29 mouse cellular contexts compared by ENCODE assay signal in the genomic region with DNA sequence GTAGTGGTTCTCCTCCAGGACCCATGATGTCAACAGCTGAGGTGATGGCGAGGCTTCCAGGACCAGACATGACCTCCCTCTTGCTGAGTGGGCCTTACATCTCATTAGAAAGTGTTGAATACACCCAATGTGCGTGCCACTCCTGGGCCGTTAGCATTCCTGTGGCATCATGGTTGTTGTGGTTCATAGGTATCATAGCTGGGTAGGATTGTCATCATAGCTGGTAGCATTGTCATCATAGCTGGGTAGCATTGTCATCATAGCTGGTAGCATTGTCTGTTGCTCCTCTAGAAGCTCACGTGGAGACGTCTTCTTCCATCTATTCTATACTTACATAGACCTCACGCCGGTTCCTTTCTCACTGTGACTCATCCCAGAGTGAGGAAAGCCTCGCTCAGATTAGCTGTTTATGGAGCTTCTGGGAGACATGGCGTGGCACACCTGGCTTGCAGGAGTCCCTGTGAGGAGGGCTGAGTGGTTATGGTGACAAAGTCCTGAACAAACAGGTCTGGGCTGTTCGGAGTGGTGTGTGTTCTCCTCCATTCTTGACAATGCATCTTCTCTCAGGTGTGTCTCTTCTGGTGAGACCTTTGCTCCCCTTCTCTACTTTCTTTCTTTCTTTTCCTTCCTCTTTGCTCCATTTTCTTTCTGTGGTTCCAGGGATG. TPM values are rescaled to one million over a fixed set of nuclear protein-coding genes. Genes with fewer than 3 reads are reported as not detected.
A peak's percentile ranks its signal among the peaks of the same experiment; 100 is the strongest.
DNase-seq lines count a peak whose midpoint lies in the region; ATAC-seq and TF ChIP-seq lines count a peak whose summit lies in the region.
"Had no signal": no experiment of that assay in that cellular context is flagged by ENCODE, and none has a peak within 500 bp of the region (broad histone marks: within the 10 kb centered on the region; RNA-seq: fewer than 3 reads in every experiment).

No protein-coding gene starts in this region.

- no peak overlapping the region for H3K4me2 ChIP-seq in intestine, embryonic 15.5 days (replicated peaks)
- H3K4me2 ChIP-seq in stomach, embryonic 16.5 days (ENCODE audit: low read depth, low read length) = no peak overlapping the region
- no peak overlapping the region for H3K4me2 ChIP-seq in midbrain, embryonic 14.5 days (ENCODE audit: low read length)
- H3K4me2 ChIP-seq: embryonic facial prominence, embryonic 13.5 days; heart, embryonic 12.5 days; hindbrain, embryonic 12.5 days; limb, embryonic 12.5 days; liver, embryonic 11.5 days; midbrain, embryonic 13.5 days; neural tube, embryonic 12.5 days had no signal

- H3K4me3 ChIP-seq in gastrocnemius, adult 2 months = no peak overlapping the region
- no peak overlapping the region for H3K4me3 ChIP-seq in intestine, embryonic 15.5 days (replicated peaks)
- H3K4me3 ChIP-seq in stomach, embryonic 16.5 days (replicated peaks; ENCODE audit: low read length) = no peak overlapping the region
- H3K4me3 ChIP-seq in midbrain, embryonic 14.5 days (replicated peaks; ENCODE audit: low read depth, low read length) = no peak overlapping the region
- H3K4me3 ChIP-seq: embryonic facial prominence, embryonic 13.5 days; heart, embryonic 12.5 days; hindbrain, embryonic 12.5 days; layer of hippocampus, adult 2 months; limb, embryonic 12.5 days; midbrain, embryonic 13.5 days; neural tube, embryonic 12.5 days had no signal

- ATAC-seq in intestine, embryonic 15.5 days = peak; percentile 78
- ATAC-seq in stomach, embryonic 16.5 days (ENCODE audit: insufficient read depth, low FRiP score) = 0 out of 2 replicates have a peak, but pooled peaks have one; percentile 14
- no peak for ATAC-seq in midbrain, embryonic 14.5 days (ENCODE audit: low FRiP score, low TSS enrichment)
- ATAC-seq: CD4-positive, CD25-positive, alpha-beta regulatory T cell, adult 4 months; forebrain, embryonic 14.5 days; liver, postnatal 0 days; lung, postnatal 0 days; midbrain, embryonic 13.5 days had no signal

- H3K9me3 ChIP-seq in intestine, embryonic 15.5 days = no peaks in the 10 kb centered on the region
- no peaks in the 10 kb centered on the region for H3K9me3 ChIP-seq in stomach, embryonic 16.5 days (replicated peaks; ENCODE audit: control insufficient read depth, low read length)
- H3K9me3 ChIP-seq in midbrain, embryonic 14.5 days (ENCODE audit: control insufficient read depth, low read length) = no peaks in the 10 kb centered on the region
- H3K9me3 ChIP-seq: embryonic facial prominence, embryonic 13.5 days; heart, embryonic 12.5 days; hindbrain, embryonic 12.5 days; limb, embryonic 12.5 days; midbrain, embryonic 13.5 days; neural tube, embryonic 12.5 days had no signal

- DNase-seq in gastrocnemius, postnatal 25 days = peak; percentile 2
- no peak for DNase-seq in gastrocnemius, adult 2 months
- DNase-seq in Muller cell, postnatal 12 days (ENCODE audit: inconsistent ontology term) = peak; percentile 61
- DNase-seq in midbrain, embryonic 14.5 days = no peak
- no peak for DNase-seq in adrenal gland, adult 18-20 months (ENCODE audit: low spot score in 2 of 2)
- DNase-seq: adrenal gland, adult 8-10 months; cerebellum, postnatal 10 days; embryo, embryonic 11 days; gastrocnemius, postnatal 14 days; heart, postnatal 14 days; kidney, adult 8-10 months; kidney, postnatal 14 days; liver, postnatal 0 days; right cerebral cortex, postnatal 14 days; thymus, adult 2 months; thymus, postnatal 4 days had no signal

- H3K9ac ChIP-seq in intestine, embryonic 15.5 days = no peak overlapping the region
- H3K9ac ChIP-seq in stomach, embryonic 16.5 days (ENCODE audit: low read length) = no peak overlapping the region
- H3K9ac ChIP-seq in midbrain, embryonic 14.5 days (replicated peaks; ENCODE audit: low read length) = no peak overlapping the region
- H3K9ac ChIP-seq: embryonic facial prominence, embryonic 13.5 days; heart, embryonic 12.5 days; hindbrain, embryonic 12.5 days; limb, embryonic 12.5 days; liver, postnatal 0 days; midbrain, embryonic 13.5 days; neural tube, embryonic 12.5 days had no signal

- H3K4me1 ChIP-seq in intestine, embryonic 15.5 days (replicated peaks) = peaks cover 17% of the 10 kb centered on the region; the same call in 1 of the 2 replicates
- H3K4me1 ChIP-seq in stomach, embryonic 16.5 days (ENCODE audit: control insufficient read depth, insufficient read depth, low read length) = peaks cover 20% of the 10 kb centered on the region
- 0 out of 2 replicates have a peak, but pooled peaks cover 2% of the 10 kb centered on the region for H3K4me1 ChIP-seq in midbrain, embryonic 14.5 days (ENCODE audit: control insufficient read depth, insufficient read depth, low read length)
- H3K4me1 ChIP-seq: limb, embryonic 12.5 days had no signal

- H3K36me3 ChIP-seq in intestine, embryonic 15.5 days = no peaks in the 10 kb centered on the region
- H3K36me3 ChIP-seq in stomach, embryonic 16.5 days (ENCODE audit: control insufficient read depth, insufficient read depth, low read length) = no peaks in the 10 kb centered on the region
- H3K36me3 ChIP-seq in midbrain, embryonic 14.5 days (ENCODE audit: control insufficient read depth, insufficient read depth, low read length) = no peaks in the 10 kb centered on the region
- H3K36me3 ChIP-seq: embryonic facial prominence, embryonic 13.5 days; heart, embryonic 12.5 days; hindbrain, embryonic 12.5 days; limb, embryonic 12.5 days; midbrain, embryonic 13.5 days; neural tube, embryonic 12.5 days had no signal

- no peak overlapping the region for H3K27ac ChIP-seq in gastrocnemius, adult 2 months
- no peak overlapping the region for H3K27ac ChIP-seq in intestine, embryonic 15.5 days
- H3K27ac ChIP-seq in stomach, embryonic 16.5 days (ENCODE audit: low read length) = no peak overlapping the region; the same call in none of the 2 replicates
- H3K27ac ChIP-seq in midbrain, embryonic 14.5 days (replicated peaks; ENCODE audit: low read depth, low read length) = no peak overlapping the region
- H3K27ac ChIP-seq: embryonic facial prominence, embryonic 13.5 days; hindbrain, embryonic 12.5 days; layer of hippocampus, adult 2 months; limb, embryonic 12.5 days; midbrain, embryonic 13.5 days; neural tube, embryonic 12.5 days had no signal

- TF ChIP-seq CTCF in gastrocnemius, adult 2 months (IDR thresholded peaks at IDR 0.05) = no peak

- H3K27me3 ChIP-seq in intestine, embryonic 15.5 days (replicated peaks) = no peaks in the 10 kb centered on the region
- no peaks in the 10 kb centered on the region for H3K27me3 ChIP-seq in stomach, embryonic 16.5 days (ENCODE audit: control insufficient read depth, insufficient read depth, low read length)
- H3K27me3 ChIP-seq in midbrain, embryonic 14.5 days (ENCODE audit: control insufficient read depth, insufficient read depth, low read length) = no peaks in the 10 kb centered on the region
- H3K27me3 ChIP-seq: embryonic facial prominence, embryonic 13.5 days; heart, embryonic 12.5 days; hindbrain, embryonic 12.5 days; limb, embryonic 12.5 days; midbrain, embryonic 13.5 days; neural tube, embryonic 12.5 days had no signal

- 76% methylated on average over 10 of the region's 10 CpGs for WGBS in intestine, embryonic 15.5 days
- 87% methylated on average over 10 of the region's 10 CpGs for WGBS in stomach, embryonic 16.5 days
- 91% methylated on average over 10 of the region's 10 CpGs for WGBS in midbrain, embryonic 14.5 days

- intact Hi-C loops in gastrocnemius, adult 2 months (cut with DNase I) = no loop called here

RNA-seq across cellular contexts. Expression of gene Cfap97d2, which starts 10.4 kb away (rescaled TPM):
- total RNA-seq in gastrocnemius, postnatal 25 days (2021) = not detected
- total RNA-seq in gastrocnemius, adult 2 months (2021) = not detected
- polyA plus RNA-seq in intestine, embryonic 15.5 days (2015; fragmentation: Nextera tagmentation; extraction: Ambion mirVana) = 0.10 TPM in 1 of 2 replicates, not detected in the other
- 0.05 and 0.42 TPM in 2 replicates for polyA plus RNA-seq in stomach, embryonic 16.5 days (2015; fragmentation: Nextera tagmentation; extraction: Ambion mirVana)
- 1.6 and 2.2 TPM in 2 replicates for polyA plus RNA-seq in midbrain, embryonic 14.5 days (2014; fragmentation: Nextera tagmentation; extraction: Ambion mirVana)
- not detected for total RNA-seq in adrenal gland, adult 18-20 months (2021)
- total RNA-seq: gastrocnemius, postnatal 14 days; heart, postnatal 14 days had no signal
- polyA plus RNA-seq: CD4-positive, CD25-positive, alpha-beta regulatory T cell, adult 4 months; liver, embryonic 11.5 days; liver, postnatal 0 days; thymus, adult 2 months had no signal

RNA-seq across cellular contexts. Expression of gene Rasa3, which starts 17.9 kb away (rescaled TPM):
- 1 to 10 TPM; 8.4 to 9.4 TPM for total RNA-seq in gastrocnemius, postnatal 25 days (2021)
- total RNA-seq in gastrocnemius, adult 2 months (2021) = 10 to 100 TPM in 1 of 2 experiments, 1 to 10 TPM in 1; 5.9 to 10.5 TPM
- 19.1 and 22.2 TPM in 2 replicates for polyA plus RNA-seq in intestine, embryonic 15.5 days (2015; fragmentation: Nextera tagmentation; extraction: Ambion mirVana)
- polyA plus RNA-seq in stomach, embryonic 16.5 days (2015; fragmentation: Nextera tagmentation; extraction: Ambion mirVana) = 30.9 and 35.5 TPM in 2 replicates
- polyA plus RNA-seq in midbrain, embryonic 14.5 days (2014; fragmentation: Nextera tagmentation; extraction: Ambion mirVana) = 18.4 and 26.0 TPM in 2 replicates
- total RNA-seq in adrenal gland, adult 18-20 months (2021) = 10 to 100 TPM; 19.1 to 30.6 TPM

Comparison
In these comparisons a context has a peak if more than half of its experiments do, and no peak if none do; other contexts are left out.
1. DNase-seq: peak in gastrocnemius, postnatal 25 days (single experiment) and Muller cell, postnatal 12 days (single experiment); none in gastrocnemius, adult 2 months (single experiment), midbrain, embryonic 14.5 days (single experiment) and adrenal gland, adult 18-20 months (0 of 2).